Mouse (Mus musculus): ENCODE results near the gene Hagh.

Hagh gene

DNA sequence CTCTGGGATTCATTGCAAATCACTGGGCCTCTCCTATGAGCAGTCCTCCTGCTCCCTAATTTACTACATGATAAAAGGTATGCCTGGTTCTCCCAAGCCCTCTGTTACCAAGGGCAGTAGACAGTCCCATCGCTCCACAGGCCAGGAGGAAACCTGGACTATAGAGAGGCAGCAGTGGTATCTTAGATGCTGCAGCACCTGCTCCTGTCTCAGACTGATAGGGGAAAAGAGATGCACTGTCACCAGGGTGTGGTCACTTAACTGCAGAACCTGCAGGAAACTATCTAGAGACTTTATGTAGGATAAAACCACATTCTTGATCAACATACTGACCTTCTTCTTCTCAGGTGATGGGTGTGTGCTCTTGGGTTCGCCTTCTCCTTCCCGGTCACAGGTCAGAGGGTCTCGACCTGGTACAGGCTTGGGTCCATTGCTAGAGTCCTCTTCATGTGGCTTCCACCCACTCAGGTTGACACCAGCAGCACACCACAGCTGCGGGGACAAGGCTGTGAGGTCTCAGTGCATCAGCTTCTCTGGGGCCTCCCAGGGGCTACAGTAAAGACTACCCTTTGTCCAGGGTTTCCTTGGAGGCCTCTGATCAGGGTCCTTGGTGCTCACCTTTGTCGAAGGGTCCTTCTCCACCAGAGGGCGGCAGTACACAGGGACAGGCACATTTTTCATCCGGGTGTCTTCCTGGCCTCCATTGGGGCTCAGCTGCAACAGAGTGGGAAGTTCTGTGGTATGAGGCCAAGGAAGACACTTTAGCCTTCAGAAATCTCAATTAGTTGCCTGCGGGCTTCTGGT is 62.9 kb downstream of the Hagh start:
- DNase-seq (ENCODE audit: low spot score): no peak

DNA sequence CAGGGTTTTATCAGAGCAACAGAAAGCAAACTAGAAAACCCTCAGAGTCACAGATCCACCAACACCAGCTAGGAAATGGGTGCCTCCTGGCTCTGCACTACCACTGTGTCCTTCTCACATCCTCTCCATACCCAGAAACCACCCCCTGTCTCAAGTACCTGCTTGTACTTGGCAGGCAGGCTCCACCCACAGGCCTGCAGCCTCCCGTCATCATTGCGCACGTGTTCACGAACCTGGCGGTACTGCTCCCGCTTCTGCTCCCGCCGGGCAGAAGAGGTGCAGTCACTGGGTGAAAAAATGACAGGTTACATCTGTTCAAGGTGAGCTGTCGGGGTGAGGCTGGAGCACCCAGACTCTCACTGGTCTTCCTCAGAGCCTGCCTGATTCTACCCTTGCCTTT is 63.8 kb downstream of the Hagh start:
- no peak for DNase-seq (ENCODE audit: low spot score)

DNA sequence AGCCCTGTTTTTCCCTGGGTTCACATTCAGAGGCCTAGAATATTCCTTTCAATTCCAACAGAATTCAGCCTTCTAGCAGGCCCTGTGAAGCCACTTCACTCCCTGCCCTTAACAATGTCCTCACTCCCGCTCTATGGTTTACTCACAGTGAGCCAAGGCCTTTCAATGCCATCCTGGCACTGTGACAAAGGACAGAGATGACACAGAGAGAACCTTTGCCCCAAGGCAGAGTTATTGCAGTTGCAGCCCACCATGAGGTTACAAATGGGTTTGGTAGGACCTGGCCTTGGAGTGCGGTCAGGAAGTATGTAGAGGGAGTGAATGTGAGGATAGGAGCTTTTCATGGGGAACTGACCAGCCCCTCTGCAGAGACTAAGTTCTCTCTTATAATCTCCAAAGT is 67.6 kb downstream of the Hagh start:
- DNase-seq (ENCODE audit: low spot score): no peak

DNA sequence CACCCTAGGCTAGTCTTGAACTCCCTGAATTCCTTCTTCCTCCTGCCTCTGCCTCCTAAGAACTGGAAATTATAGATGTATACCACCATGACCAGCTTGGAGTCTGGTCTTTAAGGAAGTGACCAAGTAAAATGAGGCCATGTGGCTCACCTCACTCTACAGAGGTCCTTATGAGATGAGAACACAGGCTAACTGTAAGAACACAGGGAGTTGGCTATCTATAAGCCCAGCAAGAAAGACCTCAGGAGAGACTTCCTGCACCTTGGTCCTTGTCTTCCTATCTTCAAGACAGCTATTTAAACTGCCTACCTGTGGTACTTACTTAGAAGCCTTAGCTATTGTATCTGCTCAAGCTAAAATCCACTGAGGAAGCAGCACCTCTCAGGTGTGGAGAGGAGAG is 74.0 kb downstream of the Hagh start:
- DNase-seq (ENCODE audit: low spot score): no peak
